Mouse (Mus musculus) heart, postnatal 0 days (tissue): ENCODE measurements around the gene Acer1. TPM values are rescaled to one million over a fixed set of nuclear protein-coding genes. Genes with fewer than 3 reads are reported as not detected.

Source experiments
- ATAC-seq: fragments of 200-750 bp; cut with Nextera tagmentation; 2 replicates; pipeline ENCODE4 v1.8.0; 2017; ENCODE audit warnings: low read depth, moderate number of reproducible peaks, moderate library complexity; ENCODE audit not compliant: insufficient read depth
- DNase-seq: peaks from one replicate; pipeline ENCODE4 v3.0.0-alpha.2; 2016; ENCODE audit warnings: low spot score
- H3K27ac ChIP-seq: fragments of 300-500 bp; sonication (generic); 2 replicates; pipeline ENCODE4 v1.5.1; 2014; ENCODE audit warnings: low read depth, mild to moderate bottlenecking
- H3K27me3 ChIP-seq: fragments of 300-500 bp; sonication (generic); 2 replicates; pipeline ENCODE4 v1.6.1; 2014; ENCODE audit warnings: low read length, mixed read lengths; ENCODE audit not compliant: control insufficient read depth, insufficient read depth
- H3K36me3 ChIP-seq: fragments of 300-500 bp; sonication (generic); replicated peaks from 2 replicates; pipeline ENCODE4 v1.6.1; 2014; ENCODE audit warnings: low read length, mixed read lengths; ENCODE audit not compliant: control insufficient read depth, insufficient read depth
- H3K4me1 ChIP-seq: fragments of 300-500 bp; sonication (generic); 2 replicates; pipeline ENCODE4 v1.6.1; 2014; ENCODE audit warnings: antibody characterized with exemption; ENCODE audit not compliant: control insufficient read depth, insufficient read depth
- H3K4me2 ChIP-seq: fragments of 300-500 bp; sonication (generic); 2 replicates; pipeline ENCODE4 v1.6.1; 2014; ENCODE audit warnings: low read depth, mild to moderate bottlenecking, low read length, moderate library complexity
- H3K4me3 ChIP-seq: fragments of 300-500 bp; sonication (generic); 2 replicates; pipeline ENCODE4 v1.5.1; 2014; ENCODE audit warnings: low read depth, low read length
- H3K9ac ChIP-seq: fragments of 300-500 bp; sonication (generic); replicated peaks from 2 replicates; pipeline ENCODE4 v1.6.1; 2014; ENCODE audit warnings: low read depth, low read length, mixed read lengths
- H3K9me3 ChIP-seq: fragments of 300-500 bp; sonication (generic); replicated peaks from 2 replicates; pipeline ENCODE4 v1.6.1; 2016; ENCODE audit warnings: low read length; ENCODE audit not compliant: control insufficient read depth
- CTCF ChIP-seq: IDR thresholded peaks from 2 replicates; pipeline ENCODE4 v1.5.1; 2016; ENCODE audit warnings: antibody characterized with exemption, control low read depth, low read depth
- EP300 ChIP-seq: IDR thresholded peaks from 2 replicates; pipeline ENCODE4 v1.6.1; 2016; ENCODE audit warnings: antibody characterized with exemption, low read depth
- WGBS: fragments of 180-500 bp; shearing (Covaris S2); extraction: QIAGEN DNeasy Blood & Tissue Kit; methylation state at CpG from one replicate; pipeline ENCODE4 v1.1.7; 2014; 5-methylcytosine and 5-hydroxymethylcytosine counted together
- polyA plus RNA-seq: library from polyadenylated mRNA; unstranded; fragments of >200 nt; fragmentation: Nextera tagmentation; extraction: Ambion mirVana; gene quantifications from 2 replicates; pipeline ENCODE4 v1.2.1, GENCODE M21; 2015
- total RNA-seq: library from RNA; depleted of rRNA; stranded (reverse); fragments of >200 nt; gene quantifications from 2 replicates; pipeline ENCODE4 v1.2.3, GENCODE M21; 2014; ENCODE audit warnings: low replicate concordance; rRNA removed

Gene Acer1
- not detected in 2 replicates for total RNA-seq
- 0.05 TPM in 1 of 2 replicates, not detected in the other for polyA plus RNA-seq

DNA sequence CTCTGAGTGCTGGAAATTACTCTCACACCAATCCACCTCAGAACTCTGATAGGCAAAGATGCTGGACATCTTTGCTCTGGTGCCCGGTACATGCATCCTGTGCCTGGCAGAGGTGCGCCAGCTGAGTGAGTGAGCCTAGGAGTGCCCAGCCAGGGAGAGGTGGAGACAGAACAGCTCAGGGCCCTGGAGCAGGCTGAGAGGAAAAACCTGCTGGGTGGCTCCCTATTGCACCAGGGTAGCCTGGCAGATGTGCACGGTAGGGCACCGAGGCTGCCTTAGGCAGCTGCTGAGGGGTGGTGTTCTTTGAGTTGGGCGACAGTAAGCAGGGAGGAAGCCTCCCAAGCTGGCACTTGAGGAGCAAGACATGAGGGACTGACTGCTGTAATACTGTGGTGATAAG lies at the start of gene Acer1:
Acer1 (minus strand) TSS at position 114 of the 400 bp plus-strand sequence.
- H3K4me1 ChIP-seq, result no peaks in the 10 kb centered on the region
- no peak within 1 kb of the TSS for H3K4me2 ChIP-seq
- no peak within 1 kb of the TSS for H3K27ac ChIP-seq
- no peak within 1 kb of the TSS for H3K9ac ChIP-seq
- WGBS, result 50% methylated on average over 5 of the region's 5 CpGs
- H3K9me3 ChIP-seq, result no peaks in the 10 kb centered on the region
- H3K4me3 ChIP-seq, result no peak within 1 kb of the TSS
- H3K27me3 ChIP-seq, result no peaks in the 10 kb centered on the region
- ATAC-seq, result no peak
- H3K36me3 ChIP-seq, result no peaks in the 10 kb centered on the region
- no peak for DNase-seq
- TF ChIP-seq EP300 (no peak), CTCF (no peak)

- peak within 1 kb of the TSS; percentile 86 for H3K4me3 ChIP-seq
- H3K27ac ChIP-seq, result peak within 1 kb of the TSS; percentile 94
- TF ChIP-seq EP300, result no peak
- TF ChIP-seq CTCF, result no peak
- H3K9me3 ChIP-seq, result no peaks in the 10 kb centered on the region
- H3K4me1 ChIP-seq, result peaks cover 19% of the 10 kb centered on the region
- no peak for ATAC-seq
- H3K27me3 ChIP-seq, result no peaks in the 10 kb centered on the region
- H3K4me2 ChIP-seq, result peak within 1 kb of the TSS; percentile 94
- peaks cover 26% of the 10 kb centered on the region for H3K36me3 ChIP-seq
- peak; percentile 12 for DNase-seq
- peak within 1 kb of the TSS; percentile 100 for H3K9ac ChIP-seq
- WGBS, result under 1% methylated on average over 68 of the region's 99 CpGs
These were observed 49.2 kb upstream of the Acer1 start, which contains the start of gene Khsrp for GRCm38 (mm10) chr17:57030931-57031660. Khsrp (minus strand) TSS chr17:57031522.

DNA sequence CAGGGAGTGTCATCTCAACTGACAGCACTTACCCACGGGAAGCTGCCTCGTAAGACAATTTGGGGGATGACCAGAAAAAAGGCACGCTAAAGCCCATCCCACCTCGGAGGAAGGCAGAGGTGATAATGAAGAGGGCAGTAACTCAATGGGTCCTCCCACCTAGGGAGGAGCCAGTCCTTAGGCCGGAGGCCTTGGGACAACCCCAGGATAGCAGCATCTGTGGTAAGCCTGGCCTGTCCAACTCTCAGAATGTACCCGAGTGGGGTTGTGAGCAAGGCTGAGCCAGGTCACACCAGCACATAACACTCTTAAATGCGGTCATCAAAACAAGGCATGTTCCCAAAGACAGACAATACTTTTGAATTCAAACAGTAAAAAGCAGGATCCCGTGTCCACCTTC lies 47.8 kb upstream of the Acer1 start:
- Histone ChIP-seq H3K4me2 (peak overlapping the region; percentile 94), H3K9me3 (no peaks in the 10 kb centered on the region), H3K4me1 (peaks cover 19% of the 10 kb centered on the region), H3K4me3 (peak overlapping the region; percentile 86), H3K27me3 (no peaks in the 10 kb centered on the region), H3K9ac (peak overlapping the region; percentile 100; the same call in 1 of the 2 replicates), H3K36me3 (peaks cover 40% of the 10 kb centered on the region), H3K27ac (no peak overlapping the region; the same call in 1 of the 2 replicates)
- ATAC-seq, result no peak
- 23% methylated on average over 8 of the region's 8 CpGs for WGBS
- peak; percentile 16 for DNase-seq
- no peak for TF ChIP-seq CTCF
- no peak for TF ChIP-seq EP300

DNA sequence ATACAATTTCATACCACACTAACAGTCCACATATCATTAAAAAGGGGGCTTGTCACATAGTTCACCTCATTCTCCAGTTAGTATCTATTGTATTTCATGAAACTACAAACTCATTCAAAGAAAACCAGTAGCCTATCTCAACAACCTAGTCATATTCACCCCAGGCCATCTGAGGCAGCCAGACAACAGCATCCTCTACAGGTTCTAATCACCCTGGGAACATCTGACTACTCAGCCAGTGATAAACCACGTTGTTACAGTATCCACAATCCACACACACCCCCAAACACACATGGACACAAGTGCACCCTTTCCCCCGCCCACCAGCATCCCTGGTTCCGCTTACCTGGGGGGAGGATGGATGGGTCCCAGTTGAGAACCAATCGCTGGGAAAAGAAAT lies 45.5 kb upstream of the Acer1 start:
- H3K27ac ChIP-seq, result no peak overlapping the region
- TF ChIP-seq EP300, result no peak
- TF ChIP-seq CTCF, result no peak
- H3K36me3 ChIP-seq, result peaks cover 62% of the 10 kb centered on the region

DNA sequence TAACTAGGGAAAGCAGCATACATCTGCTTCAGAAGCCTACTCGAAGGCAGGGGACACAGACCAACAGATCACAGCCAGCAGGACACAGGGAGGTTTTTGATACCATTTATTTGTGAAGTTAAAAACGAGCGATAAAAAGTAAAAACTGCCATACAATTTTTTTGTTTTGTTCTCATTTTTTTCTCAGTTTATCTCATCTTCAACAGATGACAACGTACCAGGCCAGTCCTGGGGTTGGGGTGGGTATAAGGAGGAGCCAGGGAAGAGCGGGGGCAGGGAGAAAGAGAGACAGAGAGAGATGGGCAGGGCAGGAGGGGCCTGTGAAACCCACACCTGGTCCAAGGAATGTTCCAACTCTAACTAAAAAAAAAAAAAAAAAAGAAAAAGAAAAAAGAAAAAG lies 39.0 kb upstream of the Acer1 start:
- Histone ChIP-seq H3K27me3 (no peaks in the 10 kb centered on the region), H3K4me2 (no peak overlapping the region), H3K4me1 (no peaks in the 10 kb centered on the region), H3K27ac (no peak overlapping the region), H3K4me3 (no peak overlapping the region), H3K9ac (no peak overlapping the region), H3K9me3 (no peaks in the 10 kb centered on the region), H3K36me3 (peaks cover 48% of the 10 kb centered on the region)
- DNase-seq (no peak), ATAC-seq (no peak)
- WGBS, result 83% methylated on average over 5 of the region's 5 CpGs
- TF ChIP-seq EP300, result no peak
- TF ChIP-seq CTCF, result no peak

More for the DNA sequence above, 45.5 kb upstream of the Acer1 start:
- WGBS, result 88% methylated on average over 4 of the region's 4 CpGs
- H3K4me1 ChIP-seq, result peaks cover 18% of the 10 kb centered on the region
- DNase-seq, result no peak
- no peak for ATAC-seq
- H3K4me3 ChIP-seq, result no peak overlapping the region
- no peak overlapping the region for H3K9ac ChIP-seq
- H3K9me3 ChIP-seq, result no peaks in the 10 kb centered on the region
- no peak overlapping the region for H3K4me2 ChIP-seq
- H3K27me3 ChIP-seq, result no peaks in the 10 kb centered on the region

DNA sequence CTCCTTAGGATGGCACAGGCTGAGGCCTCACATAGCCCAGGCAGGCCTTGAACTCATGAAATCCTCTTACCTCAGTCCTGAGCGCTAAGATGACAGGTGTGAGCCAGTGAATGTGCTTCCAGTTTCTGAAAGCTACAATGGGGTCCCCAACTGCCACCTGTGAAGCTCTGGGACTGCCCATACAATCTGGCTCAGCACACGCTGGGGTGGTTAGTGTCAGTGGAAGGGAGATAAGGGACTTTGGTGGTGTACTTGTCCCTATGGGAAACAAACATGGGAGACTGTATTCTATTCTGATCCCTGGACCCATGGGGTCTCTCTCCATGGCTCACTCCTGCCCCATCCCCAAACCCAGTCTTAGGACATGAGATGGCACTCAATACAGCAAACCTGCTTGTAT lies 37.8 kb upstream of the Acer1 start:
- Histone ChIP-seq H3K4me1 (no peaks in the 10 kb centered on the region), H3K9me3 (no peaks in the 10 kb centered on the region), H3K27me3 (no peaks in the 10 kb centered on the region), H3K36me3 (peaks cover 36% of the 10 kb centered on the region), H3K27ac (no peak overlapping the region), H3K4me2 (no peak overlapping the region), H3K9ac (no peak overlapping the region), H3K4me3 (no peak overlapping the region)
- TF ChIP-seq CTCF (no peak), EP300 (no peak)
- ATAC-seq (no peak), DNase-seq (no peak)
- 75% methylated on average over 2 of the region's 2 CpGs for WGBS
